Mouse (Mus musculus) lung, postnatal 0 days (tissue): ENCODE measurements around the gene Pnck.

Experiments used
- CTCF ChIP-seq: IDR thresholded peaks from 2 replicates; pipeline ENCODE4 v1.5.1; 2016; ENCODE audit warnings: antibody characterized with exemption, mild to moderate bottlenecking
- EP300 ChIP-seq: IDR thresholded peaks from 2 replicates; pipeline ENCODE4 v1.6.1; 2016; ENCODE audit warnings: antibody characterized with exemption, mild to moderate bottlenecking, control low read depth

GRCm38 (mm10) chrX:73619401-73619800, 40.5 kb downstream of the Pnck start:
- no peak for TF ChIP-seq CTCF
- no peak for TF ChIP-seq EP300
